Mouse (Mus musculus): ENCODE results near the gene Grem1. TPM values are rescaled to one million over a fixed set of nuclear protein-coding genes. Genes with fewer than 3 reads are reported as not detected.

Grem1 gene
- not detected for polyA plus RNA-seq (2017; shearing (Covaris generic))

DNA sequence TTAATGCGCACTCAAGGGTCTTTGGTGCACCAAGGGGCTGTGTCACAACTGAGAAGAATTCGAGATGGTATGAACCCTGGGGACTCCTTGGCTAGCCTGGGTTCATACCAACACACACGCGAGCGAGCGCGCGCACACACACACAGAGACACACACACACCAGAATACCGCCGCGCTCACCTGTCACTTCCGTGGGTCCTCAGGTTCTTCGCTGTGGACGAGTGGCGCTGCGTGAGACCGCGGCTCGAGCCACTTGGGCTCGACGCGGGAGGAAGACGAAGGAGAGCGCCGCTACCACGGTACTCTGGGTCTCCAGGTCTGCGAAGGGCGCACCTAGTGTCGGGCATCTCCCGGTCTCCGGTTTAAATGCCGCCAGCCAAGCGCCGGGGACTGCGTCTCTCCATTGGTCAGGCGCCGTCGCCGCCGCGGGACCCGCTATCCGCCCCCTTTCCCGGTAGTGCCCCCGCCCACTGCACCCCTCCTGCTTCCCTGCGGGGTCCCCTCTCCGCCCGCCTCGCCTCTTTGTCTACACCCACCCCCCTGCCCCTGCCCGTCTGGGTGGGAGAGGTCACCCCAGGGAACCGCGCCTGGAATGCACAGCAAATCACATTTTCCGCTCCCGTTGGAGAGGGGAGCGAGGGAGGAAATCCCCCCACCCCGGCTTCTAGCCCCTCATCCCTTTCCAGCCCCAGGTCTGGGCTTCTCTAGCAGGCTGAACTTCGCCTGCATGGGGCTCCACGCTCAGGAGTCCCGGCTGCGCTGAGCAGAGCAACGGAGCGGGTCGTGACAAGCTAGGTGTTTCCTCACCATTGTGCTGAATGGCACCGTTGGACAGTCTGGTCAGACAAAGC is at the start of gene Grem1:
Grem1 (minus strand) TSS at position 336 of the 851 bp plus-strand sequence.

Other genes with a start within 250 kb of the Grem1 start
- gene Scg5, start 70.5 kb upstream of the Grem1 start, polyA plus RNA-seq (2017; shearing (Covaris generic)): 1 to 10 TPM; 1.2 to 9.5 TPM
- 10 to 100 TPM in 1 of 2 experiments, 1 to 10 TPM in 1; 8.1 to 10.3 TPM for gene Arhgap11a, start 90.0 kb upstream of the Grem1 start, polyA plus RNA-seq (2017; shearing (Covaris generic))